Mouse (Mus musculus) limb, embryonic 10.5 days (tissue): ENCODE data around the gene Lat. TPM values are rescaled to one million over a fixed set of nuclear protein-coding genes. Genes with fewer than 3 reads are reported as not detected.
"Not testable (repeated sequence)": the region's sequence is repeated elsewhere in the genome, so short reads cannot be mapped to it uniquely, and the experiment has no call there.

Experiments
- DNase-seq: peaks from one replicate; pipeline ENCODE4 v3.0.0-alpha.2; 2017; ENCODE audit warnings: low spot score
- H3K27ac ChIP-seq: fragments of 300-500 bp; sonication (generic); 2 replicates; pipeline ENCODE4 v1.5.1; 2016; ENCODE audit warnings: mild to moderate bottlenecking
- H3K27me3 ChIP-seq: fragments of 300-500 bp; sonication (generic); 2 replicates; pipeline ENCODE4 v1.6.1; 2016; ENCODE audit warnings: low read depth, mild to moderate bottlenecking; ENCODE audit not compliant: poor library complexity, severe bottlenecking
- H3K36me3 ChIP-seq: fragments of 300-500 bp; sonication (generic); 2 replicates; pipeline ENCODE4 v1.6.1; 2016; ENCODE audit warnings: mild to moderate bottlenecking, moderate library complexity
- H3K4me1 ChIP-seq: fragments of 300-500 bp; sonication (generic); 2 replicates; pipeline ENCODE4 v1.6.1; 2016
- H3K4me3 ChIP-seq: fragments of 300-500 bp; sonication (generic); 2 replicates; pipeline ENCODE4 v1.5.1; 2016; ENCODE audit warnings: mild to moderate bottlenecking, moderate library complexity
- H3K9me3 ChIP-seq: fragments of 300-500 bp; sonication (generic); replicated peaks from 2 replicates; pipeline ENCODE4 v1.6.1; 2016; ENCODE audit warnings: mild to moderate bottlenecking
- WGBS: fragments of 180-500 bp; shearing (Covaris S2); methylation state at CpG from one replicate; pipeline ENCODE4 v1.1.7; 2016; 5-methylcytosine and 5-hydroxymethylcytosine counted together
- polyA plus RNA-seq: library from polyadenylated mRNA; unstranded; fragments of >200 nt; fragmentation: Nextera tagmentation; extraction: Ambion mirVana; gene quantifications from 2 replicates; pipeline ENCODE4 v1.2.1, GENCODE M21; 2016

Gene Lat
- polyA plus RNA-seq, 1 experiment from 2014 or later = 3.0 TPM

DNA sequence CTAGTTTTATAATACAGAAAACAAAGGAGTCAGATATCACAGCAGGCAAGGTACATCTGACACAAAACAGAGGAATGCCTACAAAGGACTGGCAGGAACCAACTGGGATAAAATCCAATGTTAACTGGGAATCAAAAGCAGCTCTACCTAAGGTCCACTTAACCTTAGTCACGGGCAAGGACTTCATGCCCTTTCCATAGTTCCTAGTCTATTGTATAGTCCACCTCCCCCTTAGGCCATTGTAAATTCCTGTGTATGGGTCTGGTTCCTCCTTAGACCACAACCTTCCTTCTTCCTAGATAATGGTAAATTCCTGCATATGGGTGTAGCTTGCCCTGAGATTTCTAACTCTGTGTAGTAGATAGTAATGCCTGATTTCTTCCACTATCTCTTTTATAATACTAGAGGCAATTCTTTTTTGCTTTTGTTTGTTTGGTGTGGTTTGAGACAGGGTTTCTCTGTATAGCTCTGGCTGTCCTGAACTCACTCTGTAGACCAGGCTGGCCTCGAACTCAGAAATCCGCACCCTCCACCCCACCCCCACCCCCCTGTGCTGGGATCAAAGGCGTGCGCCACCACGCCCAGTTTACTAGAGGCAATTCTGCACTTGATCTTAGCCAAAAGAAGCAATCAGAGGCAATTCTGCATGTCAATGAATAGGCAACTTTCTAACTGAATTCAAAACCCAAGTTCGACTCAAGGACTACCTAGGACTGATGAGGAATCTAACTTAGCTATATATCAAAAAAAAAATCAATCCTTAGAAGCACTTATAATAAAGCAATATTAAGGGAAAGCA, 22.9 kb upstream of the Lat start:
- not testable (repeated sequence) for DNase-seq, H3K27me3 ChIP-seq, H3K4me1 ChIP-seq, H3K9me3 ChIP-seq, H3K27ac ChIP-seq, H3K4me3 ChIP-seq
- WGBS = 87% methylated on average over 7 of the region's 7 CpGs
- peaks cover 50% of the 10 kb centered on the region for H3K36me3 ChIP-seq

DNA sequence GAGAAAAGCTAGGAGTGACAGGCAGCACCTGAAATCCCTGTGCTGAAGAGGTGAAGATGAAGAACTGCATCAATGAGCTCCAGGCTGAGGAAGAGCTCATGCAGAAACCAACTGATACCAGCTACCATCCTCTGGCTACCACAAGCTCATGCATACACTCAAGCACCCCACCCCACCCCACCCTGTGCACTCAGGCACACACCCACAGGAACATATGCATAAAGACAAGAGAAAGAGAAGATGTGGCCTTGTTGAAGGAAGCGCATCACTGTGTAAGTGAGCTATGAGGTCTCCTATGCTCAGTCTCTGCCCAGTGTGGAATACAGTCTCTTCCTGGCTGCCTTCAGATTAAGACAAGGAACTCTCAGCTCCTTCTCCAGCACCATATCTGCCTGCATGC, 18.8 kb upstream of the Lat start:
- DNase-seq = no peak
- no peaks in the 10 kb centered on the region for H3K9me3 ChIP-seq
- no peaks in the 10 kb centered on the region for H3K27me3 ChIP-seq
- no peak overlapping the region for H3K4me3 ChIP-seq
- no peak overlapping the region for H3K27ac ChIP-seq
- 96% methylated on average over 1 of the region's 1 CpGs for WGBS
- peaks cover 75% of the 10 kb centered on the region for H3K36me3 ChIP-seq
- no peaks in the 10 kb centered on the region for H3K4me1 ChIP-seq

DNA sequence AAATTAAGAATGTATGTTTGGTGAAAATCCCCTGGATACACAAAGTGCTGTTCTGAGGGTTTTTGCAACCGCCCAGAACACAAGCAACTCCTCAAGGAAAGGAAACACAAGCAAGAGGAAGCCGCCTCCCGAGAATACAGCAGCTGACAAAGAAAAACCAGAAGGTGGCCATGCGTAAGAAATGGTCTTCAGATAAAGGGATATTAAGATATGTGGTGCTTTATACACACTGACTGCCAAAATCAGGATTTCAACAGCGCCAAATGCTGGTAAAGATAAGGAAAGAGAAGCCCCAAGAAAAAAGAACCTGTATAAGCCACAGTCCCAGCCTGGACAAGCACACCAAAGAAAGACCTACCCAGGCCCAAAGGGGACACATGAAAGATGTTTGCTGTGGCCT, 14.2 kb upstream of the Lat start:
- H3K4me1 ChIP-seq = no peaks in the 10 kb centered on the region
- WGBS = 93% methylated on average over 5 of the region's 5 CpGs
- DNase-seq = no peak
- no peak overlapping the region for H3K27ac ChIP-seq
- peaks cover 43% of the 10 kb centered on the region for H3K36me3 ChIP-seq
- no peaks in the 10 kb centered on the region for H3K27me3 ChIP-seq
- no peak overlapping the region for H3K4me3 ChIP-seq
- H3K9me3 ChIP-seq = no peaks in the 10 kb centered on the region

DNA sequence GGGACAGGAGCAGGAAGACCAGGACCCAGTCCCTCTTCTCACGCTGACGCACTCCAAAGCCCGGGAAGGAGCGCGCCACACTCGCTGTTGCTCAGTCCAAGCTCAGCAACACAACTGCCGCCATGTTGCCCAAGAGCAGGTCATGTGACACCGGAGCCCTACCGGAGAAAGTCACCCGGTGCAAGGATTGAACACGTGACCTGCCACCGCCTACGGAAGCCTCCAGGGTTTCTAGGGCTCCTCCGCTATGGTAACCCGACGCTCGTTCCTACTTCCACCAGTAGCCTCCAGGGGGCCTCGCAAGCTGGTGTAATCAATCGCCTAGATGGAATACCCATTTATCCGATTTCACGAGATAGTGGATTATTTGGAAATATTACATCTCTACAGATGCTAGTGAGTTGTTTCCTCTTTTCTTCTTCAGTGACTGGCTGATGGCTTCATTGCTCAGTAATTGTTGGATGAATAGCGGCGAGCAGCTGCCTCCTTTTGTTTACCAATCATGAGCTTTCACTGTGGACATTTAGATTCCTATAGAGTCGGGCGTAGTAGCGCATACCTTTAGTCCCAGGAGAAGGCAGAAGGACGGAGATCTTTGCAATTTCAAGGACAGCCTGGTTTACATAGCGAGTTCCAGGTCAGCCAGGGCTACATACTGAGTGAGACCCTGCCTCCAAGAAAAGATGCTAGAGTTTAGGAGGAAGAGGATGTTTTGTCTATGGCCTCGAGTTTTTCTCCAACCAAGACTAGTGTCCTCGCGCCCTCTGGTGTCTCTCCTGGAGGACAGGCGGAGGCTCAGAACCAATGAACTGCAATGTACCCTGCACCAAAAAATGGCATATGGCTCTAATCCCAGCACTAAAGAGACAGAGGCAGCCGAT, 8.1 kb upstream of the Lat start, which contains the start of gene Spns1:
TSS of gene Spns1 (minus strand) at position 173 of the 881 bp plus-strand sequence.
- WGBS = under 1% methylated on average over 33 of the region's 33 CpGs

DNA sequence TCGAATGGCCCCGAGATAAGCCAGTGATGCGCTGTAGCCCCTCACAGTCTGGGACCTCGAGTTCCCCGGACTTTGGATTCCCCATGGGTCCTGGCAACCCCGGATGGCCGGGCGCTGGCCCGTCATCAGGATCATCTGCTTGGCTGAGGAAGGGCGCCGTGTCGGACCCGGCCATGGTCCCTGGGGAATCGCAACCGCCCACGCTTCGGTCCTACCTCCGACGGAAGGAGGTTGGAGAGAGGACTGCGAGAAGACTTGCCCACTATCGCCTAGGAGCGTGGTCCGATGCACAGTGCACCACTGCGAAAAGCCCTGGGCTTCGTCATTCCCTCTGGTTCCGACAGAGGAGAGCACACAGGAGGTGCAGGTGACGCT, 7.5 kb upstream of the Lat start:
- H3K9me3 ChIP-seq = no peaks in the 10 kb centered on the region
- peak overlapping the region; percentile 98 for H3K4me3 ChIP-seq
- WGBS = 2% methylated on average over 27 of the region's 27 CpGs
- H3K27me3 ChIP-seq = no peaks in the 10 kb centered on the region
- H3K27ac ChIP-seq = peak overlapping the region; percentile 88
- peaks cover 39% of the 10 kb centered on the region for H3K36me3 ChIP-seq
- H3K4me1 ChIP-seq = peaks cover 26% of the 10 kb centered on the region
- DNase-seq = no peak

More for the DNA sequence above, 8.1 kb upstream of the Lat start, which contains the start of gene Spns1:
- Histone ChIP-seq H3K4me1 (peaks cover 26% of the 10 kb centered on the region), H3K27me3 (no peaks in the 10 kb centered on the region), H3K27ac (peak within 1 kb of the TSS; percentile 88), H3K9me3 (no peaks in the 10 kb centered on the region), H3K36me3 (peaks cover 32% of the 10 kb centered on the region), H3K4me3 (peak within 1 kb of the TSS; percentile 98)
- peak; percentile 96 for DNase-seq

DNA sequence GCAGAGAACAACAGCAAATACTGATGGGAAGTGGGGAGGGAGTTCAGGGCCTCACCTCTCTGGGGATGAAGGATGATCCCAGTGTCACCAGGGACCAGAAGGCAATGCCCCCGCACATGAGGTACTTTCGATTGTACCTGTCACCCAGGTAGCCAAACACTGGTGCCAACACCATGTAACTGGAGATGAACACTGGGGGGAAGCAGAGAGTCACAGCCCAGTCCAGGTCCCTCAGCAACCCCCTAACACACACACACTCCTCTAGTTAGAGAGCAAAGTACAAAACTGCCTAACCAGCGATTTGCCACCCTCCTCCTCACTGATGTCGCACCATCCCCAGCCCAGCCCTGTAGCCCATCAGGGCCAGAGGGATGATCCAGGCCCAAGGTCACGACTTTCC, 5.6 kb upstream of the Lat start:
- DNase-seq = no peak
- Histone ChIP-seq H3K4me3 (no peak overlapping the region), H3K27ac (no peak overlapping the region), H3K9me3 (no peaks in the 10 kb centered on the region), H3K36me3 (peaks cover 57% of the 10 kb centered on the region), H3K27me3 (no peaks in the 10 kb centered on the region), H3K4me1 (peaks cover 26% of the 10 kb centered on the region)
- 78% methylated on average over 5 of the region's 5 CpGs for WGBS

DNA sequence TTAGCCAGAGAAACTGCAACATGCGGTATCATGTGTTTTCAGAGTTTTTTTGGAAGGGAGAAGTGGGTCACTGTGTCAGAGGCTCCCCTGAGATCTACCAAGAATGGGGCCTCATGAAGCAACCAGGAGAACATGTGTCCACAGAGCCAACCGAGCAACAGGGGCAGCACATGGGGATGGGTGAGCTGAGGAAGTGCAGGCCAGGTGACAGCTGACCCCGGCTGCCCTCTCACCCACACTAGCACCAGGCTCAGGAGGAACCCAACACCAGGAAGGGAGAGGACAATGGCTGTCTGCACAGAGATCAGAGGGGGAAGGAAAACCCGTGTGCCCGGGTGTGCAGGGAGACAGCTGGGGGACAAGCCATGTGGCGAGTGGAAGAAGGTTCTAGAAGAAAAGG, 5.2 kb upstream of the Lat start:
- H3K27me3 ChIP-seq = no peaks in the 10 kb centered on the region
- no peak overlapping the region for H3K27ac ChIP-seq
- H3K9me3 ChIP-seq = no peaks in the 10 kb centered on the region
- H3K4me3 ChIP-seq = no peak overlapping the region
- peaks cover 26% of the 10 kb centered on the region for H3K4me1 ChIP-seq
- 75% methylated on average over 6 of the region's 6 CpGs for whole genome bisulfite sequencing
- peaks cover 62% of the 10 kb centered on the region for H3K36me3 ChIP-seq
- DNase-seq = no peak

DNA sequence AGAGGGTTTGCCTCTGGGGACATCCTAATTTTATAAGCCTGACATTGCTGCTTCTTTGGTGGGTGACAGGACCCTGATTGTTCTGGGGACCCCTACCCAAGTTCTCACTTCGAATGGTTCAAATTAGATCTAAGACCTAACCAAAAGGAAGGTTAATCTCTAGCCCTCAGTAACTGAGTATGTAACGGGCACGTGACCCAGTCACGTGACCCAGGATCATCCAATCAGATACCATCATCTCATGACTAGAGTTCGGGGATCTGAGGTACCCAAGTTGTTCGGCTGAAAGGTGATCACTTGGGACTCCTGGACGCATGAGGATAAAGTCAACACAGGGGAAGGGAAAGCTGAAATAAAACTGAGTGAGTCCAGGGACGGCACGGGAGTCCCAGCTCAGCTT, 3.6 kb upstream of the Lat start:
- WGBS = 88% methylated on average over 9 of the region's 9 CpGs
- Histone ChIP-seq H3K36me3 (peaks cover 76% of the 10 kb centered on the region), H3K9me3 (no peaks in the 10 kb centered on the region), H3K27me3 (no peaks in the 10 kb centered on the region), H3K27ac (no peak overlapping the region), H3K4me3 (no peak overlapping the region), H3K4me1 (peaks cover 23% of the 10 kb centered on the region)
- no peak for DNase-seq

DNA sequence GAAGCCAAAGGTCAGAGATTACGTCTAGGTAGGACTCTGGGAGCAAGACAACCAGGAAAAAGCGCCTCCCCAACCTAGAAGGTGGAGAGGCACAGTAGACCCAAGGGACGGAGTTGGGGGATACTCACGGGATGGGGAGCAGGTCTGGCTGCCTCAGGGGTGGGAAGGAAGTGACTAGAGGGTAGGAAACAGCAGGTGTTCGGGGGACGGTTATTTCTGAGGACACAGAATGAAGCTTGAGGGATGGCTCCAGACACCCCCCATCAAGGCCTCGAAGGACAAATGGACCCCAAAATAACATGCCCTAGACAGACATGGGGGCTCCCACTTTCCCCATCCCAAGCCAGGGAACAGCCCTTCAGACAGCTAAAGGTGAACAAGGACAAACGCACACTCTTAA, 1.0 kb downstream of the Lat start:
- no peak for DNase-seq
- H3K36me3 ChIP-seq = peaks cover 70% of the 10 kb centered on the region
- no peaks in the 10 kb centered on the region for H3K4me1 ChIP-seq
- no peak overlapping the region for H3K27ac ChIP-seq
- no peaks in the 10 kb centered on the region for H3K27me3 ChIP-seq
- H3K4me3 ChIP-seq = no peak overlapping the region
- no peaks in the 10 kb centered on the region for H3K9me3 ChIP-seq
- 91% methylated on average over 8 of the region's 8 CpGs for WGBS

DNA sequence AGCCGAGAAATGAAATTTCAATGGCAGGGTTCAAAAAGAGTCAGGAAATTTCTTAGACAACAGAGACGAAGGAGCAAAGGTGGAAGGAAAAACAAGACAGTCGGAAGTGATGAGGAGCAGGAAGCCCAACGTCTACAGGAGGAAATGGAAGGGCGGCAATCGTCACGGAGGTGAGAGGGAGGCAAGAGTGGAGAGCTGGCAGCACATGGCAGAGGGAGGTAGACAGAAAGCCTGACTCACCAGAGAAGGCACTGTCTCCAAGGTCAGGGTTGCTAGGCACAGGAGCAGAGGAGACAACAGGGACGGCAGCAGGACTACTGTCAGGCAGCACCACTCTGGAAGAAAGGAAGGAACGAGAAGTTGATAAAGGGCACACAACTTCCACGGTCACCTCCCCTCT, 1.7 kb downstream of the Lat start:
- Histone ChIP-seq H3K4me1 (no peaks in the 10 kb centered on the region), H3K27me3 (no peaks in the 10 kb centered on the region), H3K27ac (no peak overlapping the region), H3K4me3 (no peak overlapping the region), H3K36me3 (peaks cover 62% of the 10 kb centered on the region), H3K9me3 (no peaks in the 10 kb centered on the region)
- 89% methylated on average over 10 of the region's 10 CpGs for WGBS
- DNase-seq = no peak

DNA sequence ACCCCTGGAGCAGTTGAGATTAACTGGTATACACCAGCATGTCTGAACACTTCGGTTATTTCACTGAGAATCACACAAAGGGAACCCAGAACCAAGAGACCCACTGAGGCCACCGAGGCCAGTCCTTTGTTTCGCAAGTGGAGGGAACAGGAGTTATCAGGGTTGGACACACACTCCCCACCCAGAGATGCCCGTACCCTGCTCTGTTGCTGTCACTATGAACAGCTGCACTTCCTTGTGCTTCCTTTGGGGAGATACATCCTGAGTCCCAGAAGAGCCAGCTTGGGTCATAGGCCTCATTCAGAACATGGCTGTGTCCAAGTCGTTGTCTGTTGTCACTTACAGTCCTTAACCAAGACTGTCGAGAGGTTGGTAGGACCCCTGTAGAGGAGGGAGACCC, 6.3 kb downstream of the Lat start:
- 90% methylated on average over 6 of the region's 6 CpGs for WGBS
- no peaks in the 10 kb centered on the region for H3K27me3 ChIP-seq
- no peaks in the 10 kb centered on the region for H3K9me3 ChIP-seq
- H3K4me1 ChIP-seq = no peaks in the 10 kb centered on the region
- DNase-seq = no peak
- peaks cover 18% of the 10 kb centered on the region for H3K36me3 ChIP-seq
- no peak overlapping the region for H3K27ac ChIP-seq
- no peak overlapping the region for H3K4me3 ChIP-seq

DNA sequence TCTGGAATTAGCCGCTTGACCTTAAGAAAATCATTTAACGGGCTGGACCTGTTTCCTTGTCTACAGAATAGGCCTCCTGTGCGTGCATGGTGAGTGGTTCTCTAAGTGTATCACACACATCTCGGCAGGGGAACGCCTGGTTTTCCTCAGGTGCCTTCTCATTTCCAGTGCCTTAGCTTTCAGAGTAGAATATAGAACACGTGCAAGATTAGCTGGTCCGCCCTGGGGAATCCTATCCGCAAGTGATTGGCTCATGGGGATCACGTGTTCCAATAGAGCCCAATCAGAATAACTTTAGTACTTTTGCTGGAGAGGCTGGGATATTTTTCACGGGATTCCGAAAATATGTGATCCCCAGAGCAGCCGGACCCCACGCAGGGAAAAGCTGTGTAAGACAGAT, 10.3 kb downstream of the Lat start:
- DNase-seq = no peak
- H3K27ac ChIP-seq = no peak overlapping the region
- no peaks in the 10 kb centered on the region for H3K27me3 ChIP-seq
- H3K4me3 ChIP-seq = 0 out of 2 replicates have a peak overlapping the region, but pooled peaks have one; percentile 16
- peaks cover 4% of the 10 kb centered on the region for H3K4me1 ChIP-seq
- H3K36me3 ChIP-seq = peaks cover 4% of the 10 kb centered on the region; the same call in 1 of the 2 replicates
- WGBS = 74% methylated on average over 13 of the region's 13 CpGs
- no peaks in the 10 kb centered on the region for H3K9me3 ChIP-seq

DNA sequence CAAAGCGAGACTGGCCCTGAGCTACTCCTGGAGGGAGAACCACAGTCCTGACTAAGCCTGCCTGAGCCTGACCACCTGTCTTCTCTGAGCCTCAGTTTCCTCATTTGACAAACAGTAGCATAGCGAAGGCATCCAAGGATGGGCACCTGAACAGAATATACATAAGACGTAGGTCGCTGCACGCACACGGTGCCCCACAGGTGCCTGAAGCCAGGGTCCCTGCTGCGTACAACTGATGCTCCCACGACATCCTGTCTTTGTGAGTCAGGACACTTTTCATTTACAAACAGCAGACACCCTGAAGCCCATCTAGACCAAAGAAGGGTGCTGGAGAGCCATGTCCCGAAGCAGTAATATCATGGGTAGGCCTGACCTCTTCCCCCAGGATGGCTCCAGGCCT, 11.0 kb downstream of the Lat start:
- Histone ChIP-seq H3K4me1 (peaks cover 4% of the 10 kb centered on the region), H3K4me3 (no peak overlapping the region), H3K9me3 (no peaks in the 10 kb centered on the region), H3K36me3 (no peaks in the 10 kb centered on the region), H3K27me3 (no peaks in the 10 kb centered on the region), H3K27ac (no peak overlapping the region)
- DNase-seq = no peak
- WGBS = 96% methylated on average over 9 of the region's 9 CpGs
